Mouse (Mus musculus): ENCODE measurements around the gene Tmem39a.

The Tmem39a gene

DNA sequence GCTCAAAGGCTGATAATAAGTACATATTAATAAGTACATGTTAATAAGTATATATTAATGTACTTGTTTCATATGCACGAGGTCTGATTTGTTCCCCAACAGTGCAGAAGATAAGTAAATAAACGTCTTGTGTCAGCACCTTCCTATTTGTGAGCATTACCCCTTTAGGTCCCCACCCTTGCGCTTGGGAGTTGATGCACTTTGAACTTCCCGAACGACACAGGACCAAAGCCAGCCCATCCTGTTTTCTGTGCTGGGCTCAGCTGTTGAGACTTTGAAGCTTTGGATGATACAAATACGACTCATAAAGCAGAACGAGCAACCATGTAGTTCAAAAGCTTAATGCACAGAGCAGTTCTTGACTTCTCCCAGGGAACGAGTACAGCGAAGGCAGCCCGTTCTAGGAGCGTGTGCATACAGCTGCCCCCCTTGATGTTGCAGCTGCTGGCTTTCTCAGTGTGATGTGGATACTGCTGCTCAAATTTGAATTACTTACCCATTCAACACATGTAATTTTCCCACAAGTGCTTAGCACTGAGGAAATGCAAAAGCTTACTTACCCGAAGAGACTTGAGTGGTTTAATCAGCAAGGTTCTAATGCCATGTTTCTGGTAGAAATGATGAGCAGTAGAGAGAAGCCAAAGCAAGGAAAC lies 33.7 kb downstream of the Tmem39a start:
- DNase-seq = peak; percentile 26

DNA sequence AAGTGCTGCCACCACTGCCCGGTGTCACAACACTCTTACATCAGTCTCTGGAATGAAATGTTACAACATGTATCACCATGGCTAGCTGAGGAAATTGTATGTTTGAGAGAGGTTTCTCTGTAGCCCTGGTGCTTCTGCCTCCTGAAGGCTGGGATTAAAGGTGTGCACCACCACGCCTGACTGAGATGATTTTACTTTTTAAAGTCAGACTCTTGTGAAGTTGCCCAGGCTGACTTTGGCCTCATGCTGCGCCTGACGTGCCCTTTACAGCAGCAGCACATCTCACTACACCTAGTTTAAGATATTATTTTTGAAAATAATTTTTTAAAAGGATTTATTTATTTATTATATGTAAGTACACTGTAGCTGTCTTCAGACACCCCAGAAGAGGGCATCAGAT lies 34.4 kb downstream of the Tmem39a start:
- DNase-seq = no peak

DNA sequence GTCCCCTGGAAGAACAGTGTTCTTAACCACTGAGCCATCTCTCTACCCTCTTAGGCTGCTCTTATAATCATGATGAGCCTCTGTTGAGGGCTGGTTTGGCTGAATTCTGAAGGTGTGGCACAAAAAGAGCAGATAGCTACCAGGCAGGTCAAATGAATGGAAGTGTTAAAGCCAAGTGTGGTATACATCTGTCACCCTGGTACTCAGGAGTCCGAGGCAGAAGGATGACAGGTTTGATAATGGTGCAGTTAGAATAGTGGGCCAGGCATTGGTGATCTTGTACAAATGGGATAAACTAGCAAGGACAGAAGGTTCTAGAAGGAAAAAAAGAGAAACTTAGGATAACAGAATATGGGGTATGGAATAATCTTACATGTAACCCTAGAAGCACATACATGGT lies 35.9 kb downstream of the Tmem39a start:
- DNase-seq = no peak

DNA sequence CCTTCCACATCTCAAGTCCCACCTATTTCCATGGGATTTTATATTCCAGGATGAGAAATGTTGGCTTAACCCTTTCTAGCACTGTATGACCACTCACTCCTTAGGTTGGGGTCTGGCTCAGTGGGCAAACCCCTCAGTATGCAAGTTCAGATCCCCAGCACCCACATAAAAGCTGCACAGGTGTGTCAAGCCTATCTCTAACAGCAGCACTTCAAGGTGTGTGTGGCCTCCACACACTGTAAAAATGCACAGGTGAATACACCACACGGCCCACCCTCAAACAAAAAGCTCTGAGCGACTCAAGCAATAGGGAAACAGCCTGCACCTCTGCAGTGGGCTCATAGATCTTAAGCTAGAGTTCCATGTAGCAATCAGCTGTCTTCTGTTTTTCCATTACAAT lies 37.6 kb downstream of the Tmem39a start:
- DNase-seq = no peak

DNA sequence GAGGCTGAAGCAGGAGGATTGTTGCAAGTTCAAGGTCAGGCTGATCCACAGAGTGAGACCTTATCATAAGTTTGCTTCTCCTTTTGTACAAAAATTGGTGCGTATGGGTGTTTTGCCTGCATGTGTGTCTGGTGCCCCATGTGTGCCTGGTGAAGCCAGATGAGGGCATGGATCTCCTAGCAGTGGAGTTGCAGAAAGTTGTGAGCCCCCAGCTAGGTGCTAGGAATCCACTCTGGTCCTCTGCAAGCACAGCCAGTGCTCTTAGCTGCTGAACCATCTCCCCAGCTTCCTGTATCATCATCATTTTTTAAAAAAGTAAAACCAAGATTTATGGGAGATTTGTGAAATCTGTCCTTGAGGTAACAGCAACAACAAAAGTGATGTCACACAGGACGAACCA lies 38.2 kb downstream of the Tmem39a start:
- no peak for DNase-seq

DNA sequence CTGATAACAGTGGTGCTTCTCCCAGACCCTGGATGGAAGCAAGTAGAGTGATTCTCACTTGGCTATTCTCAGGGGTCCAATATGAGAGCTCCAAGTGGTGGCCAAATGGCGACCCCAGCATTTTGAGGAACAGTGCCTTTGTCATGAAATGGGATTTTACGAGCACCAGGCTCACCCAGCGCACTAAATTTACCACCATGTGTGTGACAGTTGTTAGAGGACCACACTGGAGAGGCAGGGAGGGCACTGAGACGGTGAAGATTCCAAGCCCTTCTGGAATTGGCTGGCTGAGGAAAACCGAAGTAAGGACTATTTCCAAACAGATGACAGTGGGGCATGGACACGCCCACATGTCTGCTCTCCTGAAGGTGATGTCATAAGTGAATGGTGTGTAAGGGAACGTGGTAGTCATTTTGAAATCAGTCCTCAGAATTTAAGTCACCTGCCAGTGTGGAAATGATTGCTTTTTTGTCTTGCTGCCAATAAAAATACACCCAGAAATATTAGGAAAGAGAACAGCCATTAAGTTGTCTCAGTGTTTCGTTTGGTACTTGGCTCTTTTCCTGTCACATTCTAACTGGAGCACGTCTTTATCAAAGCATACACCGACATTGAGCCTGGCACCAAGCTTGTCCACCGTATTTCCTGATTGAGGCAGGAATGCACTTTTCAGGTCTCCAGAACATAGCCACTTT lies 40.6 kb downstream of the Tmem39a start:
- no peak for DNase-seq

DNA sequence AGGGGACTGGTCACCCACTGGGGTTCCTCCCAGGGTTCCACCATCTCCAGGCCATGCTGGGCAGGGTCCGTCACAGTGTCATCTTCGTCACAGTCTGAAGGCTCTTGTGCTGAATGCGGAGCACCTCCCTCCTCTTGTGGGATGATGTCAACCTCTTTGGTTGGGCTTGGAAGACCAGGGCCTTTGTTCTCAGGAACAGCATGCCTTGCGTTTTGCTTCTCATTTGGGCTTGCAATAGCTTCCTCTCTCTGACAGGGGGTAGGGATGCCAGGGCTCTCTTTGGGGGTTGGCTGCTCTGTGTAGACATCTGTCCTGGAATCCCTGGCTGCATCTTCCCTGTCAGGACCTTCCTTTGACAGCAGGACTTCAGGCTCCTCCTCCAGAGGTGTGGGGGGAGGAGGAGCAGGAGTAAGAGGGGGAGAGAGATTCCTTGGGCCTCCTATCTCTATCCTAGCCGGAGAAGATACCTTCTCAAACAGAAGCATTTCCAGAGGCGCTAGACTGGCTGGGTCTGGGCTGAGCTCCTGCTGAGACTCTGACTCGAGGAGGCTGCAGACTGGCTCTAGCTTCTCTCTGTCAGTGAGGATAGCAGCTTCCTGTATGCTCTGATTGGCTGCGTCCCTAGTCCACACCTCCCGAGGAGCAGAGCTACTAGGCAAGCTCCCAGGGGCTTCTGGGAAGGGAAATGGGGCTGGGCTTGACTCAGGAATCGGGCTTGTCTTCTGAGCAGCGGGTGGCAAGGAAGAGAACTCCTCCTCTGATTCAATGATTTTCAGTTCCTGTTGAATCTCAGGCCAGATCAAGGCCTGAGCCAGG lies 44.7 kb downstream of the Tmem39a start:
- no peak for DNase-seq

DNA sequence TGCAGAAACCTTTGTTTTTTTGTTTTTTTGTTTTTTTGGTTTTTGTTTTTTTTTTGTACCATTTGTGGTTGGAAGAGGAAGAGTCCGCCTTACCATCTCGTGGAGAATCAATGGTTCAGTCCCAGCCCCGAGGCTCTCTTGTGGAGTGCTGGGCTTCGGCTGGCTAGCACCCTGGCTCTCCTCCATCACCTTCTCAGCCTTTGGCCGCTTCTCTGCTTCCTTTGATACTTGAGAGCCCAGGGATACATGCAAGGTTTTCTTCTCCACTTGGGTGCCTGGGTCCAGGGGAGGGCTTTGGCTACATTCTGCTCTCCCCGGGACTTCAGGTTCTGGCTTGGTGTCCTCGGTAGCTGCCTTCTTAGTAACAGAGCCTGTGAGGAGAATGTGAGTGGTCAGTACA lies 48.0 kb downstream of the Tmem39a start:
- DNase-seq = no peak

DNA sequence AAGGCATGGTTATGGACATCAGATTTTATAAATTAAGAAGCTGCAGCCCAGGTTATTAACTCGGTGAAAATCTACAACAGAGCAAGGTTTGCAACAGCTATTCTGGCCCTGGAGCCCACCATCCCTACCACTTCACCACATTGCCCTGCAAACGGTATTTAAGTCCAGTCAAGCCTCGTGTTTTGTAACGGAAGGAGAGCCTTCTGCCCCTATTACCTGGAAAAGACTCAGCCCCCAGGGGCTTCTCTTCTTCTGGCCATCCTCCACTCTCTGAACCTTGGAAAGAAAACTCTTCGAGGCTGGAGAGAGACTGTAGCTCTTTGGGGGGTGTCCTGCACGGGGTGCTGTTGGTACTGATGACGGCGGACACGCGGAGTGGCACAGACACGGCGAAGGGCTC lies 50.2 kb downstream of the Tmem39a start:
- no peak for DNase-seq

DNA sequence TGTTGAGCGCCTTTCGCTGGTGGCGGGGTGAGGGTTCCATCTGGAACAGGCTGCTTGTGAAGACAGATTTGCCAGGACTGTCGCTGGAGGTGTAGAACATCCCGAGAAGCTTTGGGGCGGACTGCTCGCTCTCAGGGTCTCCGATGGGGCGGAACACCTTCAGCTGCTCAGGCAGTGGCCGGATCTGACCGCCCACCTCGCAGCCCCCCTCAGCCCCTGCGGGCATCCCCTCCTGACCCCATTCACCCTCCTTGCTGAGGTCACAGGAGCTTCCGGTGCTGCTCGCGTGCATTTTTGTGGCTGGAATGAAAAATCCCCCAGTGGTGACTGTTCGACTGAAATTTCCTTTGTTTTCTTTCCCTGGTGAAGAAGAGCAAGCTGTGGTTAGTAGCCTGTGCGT lies 50.6 kb downstream of the Tmem39a start:
- no peak for DNase-seq

DNA sequence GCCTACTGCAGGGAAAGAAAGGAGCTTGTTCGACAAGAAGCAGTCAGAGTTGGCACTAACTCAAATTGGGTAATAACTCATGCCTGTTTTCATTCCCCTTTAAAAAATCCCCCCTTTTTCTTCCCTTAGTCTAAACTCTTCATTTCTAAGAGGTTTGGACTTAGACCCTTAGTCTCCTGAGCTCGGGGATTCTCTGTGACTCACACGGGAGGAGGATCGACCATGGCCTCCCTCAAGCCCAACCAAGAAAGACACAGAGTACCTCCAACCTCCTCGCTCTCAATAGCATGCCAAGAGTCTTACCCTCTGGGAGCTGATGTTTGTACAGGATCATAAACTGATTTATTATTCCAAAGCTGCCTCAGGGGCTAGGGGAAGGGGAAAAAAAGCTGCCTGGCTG lies 54.1 kb downstream of the Tmem39a start:
- no peak for DNase-seq

DNA sequence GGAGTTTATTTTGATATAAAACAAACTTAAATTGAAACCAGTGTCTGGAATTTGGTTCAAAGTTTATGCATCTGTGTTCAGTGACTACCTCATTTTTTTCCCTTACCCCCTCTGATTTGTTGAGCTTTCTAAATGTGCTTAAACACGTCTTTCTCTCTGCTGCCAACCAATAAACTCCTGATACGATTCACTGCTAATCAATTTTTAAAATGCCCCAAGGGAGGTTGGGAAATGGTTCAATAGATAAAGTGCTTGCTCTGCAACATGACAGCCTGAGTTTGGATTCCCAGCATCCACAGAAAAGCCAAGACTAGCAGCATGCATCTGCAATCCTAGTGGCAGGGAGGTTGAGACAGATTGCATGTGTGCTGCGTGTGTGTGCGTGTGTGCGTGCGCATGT lies 55.1 kb downstream of the Tmem39a start:
- no peak for DNase-seq

DNA sequence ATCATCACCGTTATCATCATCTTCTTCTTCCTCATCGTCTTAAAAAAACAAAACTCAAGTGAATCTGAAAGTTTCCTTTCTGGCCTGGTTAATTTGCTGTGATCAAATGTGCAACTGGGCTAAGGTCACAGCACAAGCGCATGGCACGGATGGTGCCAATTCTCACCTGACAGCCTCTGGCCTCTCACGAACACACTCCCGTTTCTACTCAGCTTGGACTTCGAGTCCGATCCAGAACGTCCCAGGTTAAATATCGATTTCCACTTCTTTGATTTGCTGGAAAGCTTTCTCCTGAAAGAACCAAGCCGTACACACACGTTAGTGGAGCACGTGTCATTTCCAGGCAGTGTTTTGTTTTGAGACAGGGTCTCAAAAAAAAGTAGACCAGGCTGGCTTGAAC lies 59.5 kb downstream of the Tmem39a start:
- DNase-seq = no peak

DNA sequence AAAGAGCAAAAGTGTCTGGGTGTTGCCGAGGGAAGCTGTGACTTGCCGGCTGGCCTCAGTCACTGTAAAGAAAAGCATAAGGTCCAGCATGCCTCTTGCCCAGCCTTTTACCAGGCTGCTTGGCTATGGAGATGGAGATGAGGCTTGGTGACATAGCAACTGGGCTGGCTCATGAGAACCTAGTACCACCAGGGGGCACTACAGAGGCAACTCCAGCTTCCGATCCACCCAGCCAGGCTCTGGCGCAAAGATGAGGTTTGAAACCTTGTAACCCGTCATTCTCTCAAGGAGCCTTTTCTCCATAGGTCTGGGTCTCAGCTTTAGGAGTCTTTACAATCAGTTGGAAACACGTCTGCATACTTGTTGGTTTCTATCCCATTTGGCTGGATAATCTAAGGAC lies 60.6 kb downstream of the Tmem39a start:
- peak; percentile 74 for DNase-seq

DNA sequence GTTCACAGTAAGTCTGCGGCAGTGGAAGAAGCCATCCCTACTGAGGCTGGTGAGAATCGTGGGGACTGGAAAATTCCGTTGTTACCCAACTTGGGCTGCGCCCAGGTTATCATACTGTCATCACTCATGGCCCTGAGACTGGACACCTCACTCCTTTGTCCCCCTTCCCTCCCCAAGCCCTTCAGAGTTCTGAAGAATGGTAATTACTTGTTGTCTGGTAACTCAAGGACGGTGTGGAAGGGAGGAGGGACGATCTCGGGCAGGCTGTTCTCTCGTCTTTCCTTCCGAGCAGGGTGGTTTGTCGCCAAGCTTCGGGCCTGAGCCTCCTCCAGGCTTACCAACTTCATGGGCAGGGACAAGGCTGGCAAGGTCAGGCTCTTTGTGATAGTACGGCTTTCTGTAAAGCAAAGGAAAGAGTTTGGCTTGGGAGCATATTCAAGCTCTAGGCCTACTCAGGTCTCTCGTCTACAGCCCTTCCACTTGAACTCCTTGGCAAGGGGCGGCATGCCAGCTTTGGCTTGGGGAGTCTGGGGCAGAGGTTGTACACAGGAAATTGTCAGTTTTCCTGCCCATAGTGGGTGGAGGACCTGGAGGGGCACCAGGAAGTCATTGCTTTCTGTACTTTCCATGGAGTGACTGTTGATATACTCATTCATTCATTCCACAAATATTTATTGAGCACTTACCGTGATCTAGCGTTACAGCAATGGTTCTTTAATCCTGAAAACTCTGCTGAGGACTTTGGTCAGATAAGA lies 62.4 kb downstream of the Tmem39a start:
- DNase-seq = no peak

DNA sequence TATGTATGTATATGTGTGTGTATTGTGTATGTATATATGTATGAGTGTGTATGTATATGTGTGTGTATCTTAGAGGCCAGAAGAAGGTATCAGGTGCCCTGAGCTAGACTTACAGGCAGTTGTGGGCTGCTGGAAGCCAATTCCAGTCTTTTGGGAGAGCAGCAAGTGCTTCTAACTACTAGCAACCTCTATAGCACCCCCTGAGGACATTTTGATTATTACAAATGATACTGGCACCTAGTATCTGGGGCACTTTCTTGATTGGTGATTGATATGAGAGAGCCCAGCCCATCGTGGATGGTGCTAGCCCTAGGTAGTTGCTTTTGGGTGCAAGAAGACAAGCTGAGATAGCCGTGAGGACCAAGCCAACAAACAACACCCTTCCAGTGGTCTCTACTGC lies 63.8 kb downstream of the Tmem39a start:
- peak; percentile 34 for DNase-seq

DNA sequence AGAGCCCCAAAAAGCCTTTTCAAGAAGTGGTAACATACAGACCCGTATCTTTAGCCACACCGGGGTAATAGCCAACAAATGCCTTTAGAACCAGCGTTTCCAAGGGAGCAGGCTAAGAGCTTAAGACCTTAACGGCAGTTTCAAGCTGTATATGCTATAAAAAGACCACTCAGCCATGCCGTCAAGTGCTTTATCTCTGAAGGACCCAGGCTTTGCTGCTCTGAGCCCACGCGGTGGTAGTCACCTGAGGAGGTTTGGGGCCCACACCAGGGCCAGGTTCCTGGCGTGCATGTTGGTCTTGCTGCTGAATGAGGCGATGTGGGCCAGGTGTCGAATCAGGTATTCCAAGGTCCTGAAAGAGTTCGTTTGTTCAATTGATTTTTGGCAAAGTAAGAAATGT lies 65.8 kb downstream of the Tmem39a start:
- no peak for DNase-seq

DNA sequence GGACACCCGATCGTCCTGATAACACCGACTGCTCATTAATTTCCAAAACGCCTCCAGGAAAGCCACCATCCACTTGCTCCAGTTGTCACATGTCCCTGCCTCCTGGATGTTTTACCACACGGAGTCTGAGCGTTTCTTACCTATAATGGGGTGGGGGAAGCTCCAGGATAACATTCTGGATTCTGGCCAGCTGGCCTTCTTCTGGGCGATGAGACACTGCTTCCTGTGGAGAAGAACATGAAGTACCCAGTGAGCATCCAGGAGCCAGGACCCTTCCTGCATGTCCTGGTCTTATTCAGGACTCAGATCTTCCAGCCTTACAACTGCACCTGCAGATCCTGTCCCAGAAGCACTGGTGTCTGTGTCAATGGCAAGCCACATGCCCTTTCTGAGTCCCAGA lies 66.9 kb downstream of the Tmem39a start:
- peak; percentile 26 for DNase-seq

DNA sequence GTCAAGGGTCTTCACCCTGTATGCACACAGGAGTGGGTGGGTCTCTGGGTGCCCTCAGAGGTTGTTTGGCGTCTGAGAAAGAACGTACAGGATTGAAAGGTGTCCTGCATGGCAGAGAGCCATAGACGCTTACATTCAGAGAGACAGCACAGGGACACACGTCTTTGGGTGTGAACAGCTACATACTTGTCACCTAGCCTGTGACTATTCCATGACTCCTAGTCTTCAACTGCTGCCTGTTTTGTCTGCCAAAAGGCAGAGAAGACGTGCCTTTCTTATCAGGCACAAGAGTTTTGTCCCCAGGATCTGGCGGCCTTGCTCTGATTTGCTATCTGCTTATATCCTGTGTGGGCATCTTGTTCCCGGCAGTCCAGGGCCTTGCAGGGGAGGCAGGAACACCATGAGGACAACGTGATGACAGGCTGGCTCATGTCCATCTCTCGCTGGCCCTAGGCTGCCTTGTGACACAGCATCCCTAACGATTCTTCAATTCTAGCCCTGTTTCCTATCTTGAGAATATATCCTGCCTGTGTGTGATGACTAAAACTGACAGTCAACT lies 67.4 kb downstream of the Tmem39a start:
- peak; percentile 50 for DNase-seq

DNA sequence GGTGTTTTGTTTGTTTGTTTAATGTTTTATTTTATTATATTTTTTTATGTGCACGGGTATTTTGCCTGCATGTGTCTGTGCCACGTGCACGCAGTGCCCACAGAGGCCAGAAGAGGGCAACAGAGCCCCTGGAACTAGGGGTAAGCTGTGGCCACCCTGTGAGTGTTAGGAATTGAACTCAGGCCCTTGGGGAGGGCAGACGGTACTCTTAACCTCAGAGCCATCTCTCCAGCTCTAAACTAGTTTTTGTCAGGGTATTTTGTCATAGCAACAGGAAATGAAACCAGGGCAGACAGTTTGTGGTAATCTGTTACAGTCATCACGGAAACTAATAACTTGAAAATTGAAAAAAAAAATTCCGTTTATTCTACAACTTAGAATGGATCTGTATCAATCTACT lies 73.6 kb downstream of the Tmem39a start:
- peak; percentile 73 for DNase-seq

DNA sequence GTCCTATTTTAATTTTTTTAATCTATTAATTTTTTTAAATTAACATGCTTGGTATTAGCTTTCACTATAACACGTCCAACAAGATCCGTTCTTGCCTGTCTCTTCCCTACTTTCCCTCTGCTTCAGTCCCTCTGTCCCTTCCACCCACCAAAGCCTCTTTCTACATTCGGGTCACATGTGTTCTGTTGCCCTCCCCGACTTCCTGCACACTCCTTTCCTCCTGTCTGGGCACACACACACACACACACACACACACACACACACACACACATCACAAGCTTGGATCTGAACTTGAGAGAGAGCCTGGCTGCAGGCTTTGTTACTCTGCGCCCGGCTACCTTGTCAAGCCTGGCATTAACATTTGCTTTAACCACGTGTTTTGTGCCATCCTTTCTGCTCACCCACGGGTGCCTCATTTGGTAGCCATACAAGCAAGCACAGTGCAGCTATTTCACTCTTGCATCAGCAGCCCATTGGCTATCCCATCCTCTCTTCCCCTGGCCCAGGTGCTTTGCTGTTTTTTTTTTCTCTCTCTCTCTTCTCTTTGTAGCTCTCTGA lies 77.4 kb downstream of the Tmem39a start:
- no peak for DNase-seq

DNA sequence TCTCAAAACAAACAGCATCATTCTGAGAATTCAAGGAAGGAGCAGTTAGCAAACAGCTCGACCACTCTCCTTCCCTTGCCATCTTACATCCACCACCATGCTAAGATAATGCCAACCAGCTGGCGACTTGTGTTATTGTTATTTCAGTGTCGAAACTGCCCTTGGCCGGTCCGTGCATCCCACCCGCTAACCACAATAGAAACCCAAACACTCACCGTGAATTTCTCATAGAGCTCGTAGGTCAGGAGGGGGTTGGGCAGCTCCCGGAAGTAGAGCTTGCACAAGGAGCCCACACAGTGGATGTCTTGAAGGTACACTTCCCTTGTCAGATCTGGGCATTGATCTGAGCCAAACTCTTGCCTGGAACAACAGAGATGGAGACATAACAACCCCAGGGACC lies 78.2 kb downstream of the Tmem39a start:
- DNase-seq = no peak

DNA sequence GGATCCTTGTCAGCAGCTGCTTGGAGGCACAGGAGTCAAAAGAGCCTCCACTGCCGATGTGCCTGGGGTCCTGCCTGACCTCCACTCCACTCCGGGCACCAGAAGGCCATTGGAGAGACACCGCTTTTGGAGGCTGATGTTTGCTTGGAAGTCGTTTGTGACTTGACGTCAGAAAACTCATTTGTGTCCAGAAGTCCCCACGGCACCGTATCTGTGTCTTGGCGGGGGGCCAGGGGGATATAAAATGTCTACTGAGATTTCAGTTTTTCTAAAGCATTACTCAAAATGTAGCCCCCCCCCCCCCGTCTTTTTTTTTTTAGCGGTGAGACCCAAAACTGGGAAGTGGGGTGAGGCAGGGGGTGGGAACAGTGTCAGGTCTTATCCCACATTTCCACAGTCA lies 78.6 kb downstream of the Tmem39a start:
- no peak for DNase-seq
